Mouse (Mus musculus) MEL (cell line): Measurements from ENCODE around the gene Nsfl1c.

ENCODE experiments used
- CTCF ChIP-seq, 3 experiments: IDR thresholded peaks in 2 of 3; conservative IDR thresholded peaks in 1 of 3; 2 replicates each; pipeline ENCODE4 v1.5.1; 2011 to 2012; ENCODE audit warnings: low read length in 3 of 3, low read depth in 2 of 3, mild to moderate bottlenecking in 2 of 3, improper control_type of control experiment in 1 of 3, inconsistent platforms in 1 of 3, mixed read lengths in 1 of 3, moderate library complexity in 1 of 3; ENCODE audit not compliant: control insufficient read depth in 1 of 3, insufficient read depth in 1 of 3, poor library complexity in 1 of 3, severe bottlenecking in 1 of 3
- ELF1 ChIP-seq: IDR thresholded peaks from 2 replicates; pipeline ENCODE4 v1.6.1; 2014; ENCODE audit warnings: low read depth, mild to moderate bottlenecking, inconsistent platforms, low read length, improper control_type of control experiment, moderate library complexity
- ETS1 ChIP-seq: IDR thresholded peaks from 2 replicates; pipeline ENCODE4 v1.6.1; 2012; ENCODE audit warnings: low read depth, mild to moderate bottlenecking, inconsistent platforms, low read length, improper control_type of control experiment, moderate library complexity
- GATA1 ChIP-seq: IDR thresholded peaks from 2 replicates; pipeline ENCODE4 v1.6.1; 2011; ENCODE audit warnings: low read depth, low read length, improper control_type of control experiment
- HCFC1 ChIP-seq: IDR thresholded peaks from 2 replicates; pipeline ENCODE4 v1.6.1; 2012; ENCODE audit warnings: low read depth, mild to moderate bottlenecking, inconsistent platforms, low read length, improper control_type of control experiment, moderate library complexity
- KAT2A ChIP-seq: conservative IDR thresholded peaks from 2 replicates; pipeline ENCODE4 v1.6.1; 2012; ENCODE audit warnings: low read depth, low read length, improper control_type of control experiment, inconsistent platforms
- MAFK ChIP-seq: IDR thresholded peaks from 2 replicates; pipeline ENCODE4 v1.6.1; 2011; ENCODE audit warnings: low read depth, mild to moderate bottlenecking, low read length, improper control_type of control experiment, borderline replicate concordance
- MAX ChIP-seq: IDR thresholded peaks from 2 replicates; pipeline ENCODE4 v1.6.1; 2011; ENCODE audit warnings: low read length, improper control_type of control experiment
- MAZ ChIP-seq: IDR thresholded peaks from 2 replicates; pipeline ENCODE4 v1.6.1; 2012; ENCODE audit warnings: low read depth, mild to moderate bottlenecking, inconsistent platforms, low read length, improper control_type of control experiment
- MYC ChIP-seq: IDR thresholded peaks from 2 replicates; pipeline ENCODE4 v1.6.1; 2011; ENCODE audit warnings: low read depth, mild to moderate bottlenecking, low read length, improper control_type of control experiment, moderate library complexity
- POLR2A ChIP-seq, 2 experiments: IDR thresholded peaks; 2 replicates each; pipeline ENCODE4 v1.6.1; 2011 to 2012; ENCODE audit warnings: low read length in 2 of 2, mild to moderate bottlenecking in 2 of 2, control low read depth in 1 of 2, improper control_type of control experiment in 1 of 2, low read depth in 1 of 2, moderate library complexity in 1 of 2; ENCODE audit not compliant: control insufficient read depth in 1 of 2, insufficient read depth in 1 of 2, poor library complexity in 1 of 2
- RCOR1 ChIP-seq: IDR thresholded peaks from 2 replicates; pipeline ENCODE4 v1.6.1; 2012; ENCODE audit warnings: low read depth, mild to moderate bottlenecking, inconsistent platforms, low read length, improper control_type of control experiment
- TBP ChIP-seq: IDR thresholded peaks from 2 replicates; pipeline ENCODE4 v1.8.0; 2011; ENCODE audit warnings: low read depth, low read length, improper control_type of control experiment

- TF ChIP-seq CTCF (IDR thresholded peaks at IDR 0.05 in 2 of 3, conservative IDR thresholded peaks at IDR 0.05 in 1 of 3; ENCODE audit: control insufficient read depth in 1 of 3, insufficient read depth in 1 of 3, low read depth in 2 of 3, low read length in 3 of 3, poor library complexity in 1 of 3, severe bottlenecking in 1 of 3) (no peak), MAFK (no peak), MYC (no peak), POLR2A (IDR thresholded peaks at IDR 0.05; ENCODE audit: control insufficient read depth in 1 of 2, insufficient read depth in 1 of 2, low read depth in 1 of 2, low read length in 2 of 2, poor library complexity in 1 of 2) (no peak), KAT2A (no peak), MAX (no peak), TBP (no peak), MAZ (no peak), HCFC1 (no peak), ELF1 (no peak), RCOR1 (no peak), GATA1 (no peak), ETS1 (no peak)
Measured at GRCm38 (mm10) chr2:151546571-151546970, 52.6 kb downstream of the Nsfl1c start.
